Mouse (Mus musculus): Measurements from ENCODE around the gene Speer4d.
"Not testable (repeated sequence)": the region's sequence is repeated elsewhere in the genome, so short reads cannot be mapped to it uniquely, and the experiment has no call there.

Gene Speer4d

GRCm38 (mm10) chr5:15618764-15619163 lies at the start of gene Speer4d:
Speer4d (plus strand) TSS chr5:15619064.
- DNase-seq (ENCODE audit: low read depth, low spot score), result not testable (repeated sequence)

GRCm38 (mm10) chr5:15573735-15574134 lies 45.1 kb upstream of the Speer4d start:
- not testable (repeated sequence) for DNase-seq (ENCODE audit: low read depth, low spot score)

- not testable (repeated sequence) for DNase-seq (ENCODE audit: low read depth, low spot score)
Observed at GRCm38 (mm10) chr5:15577033-15577432, 41.8 kb upstream of the Speer4d start, which contains the start of gene Gm21083. Gm21083 (plus strand) TSS chr5:15577333.

GRCm38 (mm10) chr5:15586351-15586750 lies 32.5 kb upstream of the Speer4d start:
- DNase-seq (ENCODE audit: low read depth, low spot score), result not testable (repeated sequence)

GRCm38 (mm10) chr5:15588291-15588690 lies 30.6 kb upstream of the Speer4d start:
- not testable (repeated sequence) for DNase-seq (ENCODE audit: low read depth, low spot score)

- DNase-seq (ENCODE audit: low read depth, low spot score), result not testable (repeated sequence)
Observed at GRCm38 (mm10) chr5:15590635-15591034, 28.2 kb upstream of the Speer4d start.

- not testable (repeated sequence) for DNase-seq (ENCODE audit: low read depth, low spot score)
Observed at GRCm38 (mm10) chr5:15591577-15591976, 27.3 kb upstream of the Speer4d start.

GRCm38 (mm10) chr5:15598831-15599230 lies 20.0 kb upstream of the Speer4d start:
- not testable (repeated sequence) for DNase-seq (ENCODE audit: low read depth, low spot score)

- DNase-seq (ENCODE audit: low read depth, low spot score), result not testable (repeated sequence)
Observed at GRCm38 (mm10) chr5:15600342-15600741, 18.5 kb upstream of the Speer4d start.

GRCm38 (mm10) chr5:15601481-15601880 lies 17.4 kb upstream of the Speer4d start:
- not testable (repeated sequence) for DNase-seq (ENCODE audit: low read depth, low spot score)

GRCm38 (mm10) chr5:15601960-15602359 lies 16.9 kb upstream of the Speer4d start:
- DNase-seq (ENCODE audit: low read depth, low spot score), result not testable (repeated sequence)

GRCm38 (mm10) chr5:15602424-15602947 lies 16.4 kb upstream of the Speer4d start:
- not testable (repeated sequence) for DNase-seq (ENCODE audit: low read depth, low spot score)

- DNase-seq (ENCODE audit: low read depth, low spot score), result not testable (repeated sequence)
Observed at GRCm38 (mm10) chr5:15603008-15603407, 15.9 kb upstream of the Speer4d start.

GRCm38 (mm10) chr5:15603585-15603984 lies 15.3 kb upstream of the Speer4d start:
- not testable (repeated sequence) for DNase-seq (ENCODE audit: low read depth, low spot score)

GRCm38 (mm10) chr5:15606677-15607076 lies 12.2 kb upstream of the Speer4d start:
- DNase-seq (ENCODE audit: low read depth, low spot score), result not testable (repeated sequence)

GRCm38 (mm10) chr5:15610695-15611094 lies 8.2 kb upstream of the Speer4d start:
- not testable (repeated sequence) for DNase-seq (ENCODE audit: low read depth, low spot score)

GRCm38 (mm10) chr5:15616195-15616594 lies 2.7 kb upstream of the Speer4d start:
- not testable (repeated sequence) for DNase-seq (ENCODE audit: low read depth, low spot score)

- DNase-seq (ENCODE audit: low read depth, low spot score), result not testable (repeated sequence)
Observed at GRCm38 (mm10) chr5:15628136-15628535, 9.3 kb downstream of the Speer4d start.

- not testable (repeated sequence) for DNase-seq (ENCODE audit: low read depth, low spot score)
Observed at GRCm38 (mm10) chr5:15630068-15630467, 11.2 kb downstream of the Speer4d start.

GRCm38 (mm10) chr5:15637637-15638036 lies 18.8 kb downstream of the Speer4d start:
- not testable (repeated sequence) for DNase-seq (ENCODE audit: low read depth, low spot score)

GRCm38 (mm10) chr5:15645707-15646106 lies 26.8 kb downstream of the Speer4d start:
- not testable (repeated sequence) for DNase-seq (ENCODE audit: low read depth, low spot score)

GRCm38 (mm10) chr5:15652334-15652733 lies 33.5 kb downstream of the Speer4d start:
- DNase-seq (ENCODE audit: low read depth, low spot score), result not testable (repeated sequence)

GRCm38 (mm10) chr5:15656959-15657358 lies 38.1 kb downstream of the Speer4d start, which contains the start of gene 4930572O03Rik:
4930572O03Rik (minus strand) TSS chr5:15657059.
- DNase-seq (ENCODE audit: low read depth, low spot score), result not testable (repeated sequence)
